Mouse (Mus musculus): ENCODE measurements around the gene Gm16429. TPM values are rescaled to one million over a fixed set of nuclear protein-coding genes. Genes with fewer than 3 reads are reported as not detected.
"Not testable (repeated sequence)": the region's sequence is repeated elsewhere in the genome, so short reads cannot be mapped to it uniquely, and the experiment has no call there.

Gm16429 gene
- total RNA-seq (2021) (not detected), polyA plus RNA-seq (2012; rRNA removed) (not detected in 2 replicates)
- long read RNA-seq, result 0 reads

GRCm38 (mm10) chr5:93928952-93929351 lies at the start of gene Gm16429:
Gene Gm16429 (minus strand): TSS chr5:93929052.
- H3K27me3 ChIP-seq (ENCODE audit: control insufficient read depth, insufficient read depth, low read length); H3K4me3 ChIP-seq; H3K9ac ChIP-seq (ENCODE audit: low read depth, low read length); H3K27ac ChIP-seq; H3K36me3 ChIP-seq (ENCODE audit: control insufficient read depth, insufficient read depth, low read length); H3K79me2 ChIP-seq (replicated peaks; ENCODE audit: control insufficient read depth, insufficient read depth, low read length); H3K4me1 ChIP-seq (ENCODE audit: control insufficient read depth, insufficient read depth, low read length); DNase-seq; intact Hi-C loops (cut with DNase I): not testable (repeated sequence)
- WGBS, result no CpG with 5 or more reads among the region's 1 CpGs

Other genes starting within 250 kb of the Gm16429 start
- gene Gm7792, start 85.3 kb downstream of the Gm16429 start, total RNA-seq (2021), result not detected
- not detected in 2 replicates for gene Gm7792, start 85.3 kb downstream of the Gm16429 start, polyA plus RNA-seq (2012; rRNA removed)
- gene BC061212, start 141.5 kb upstream of the Gm16429 start, total RNA-seq (2021), result not detected
- not detected in 2 replicates for gene BC061212, start 141.5 kb upstream of the Gm16429 start, polyA plus RNA-seq (2012; rRNA removed)
- not detected for gene Gm6351, start 147.3 kb upstream of the Gm16429 start, total RNA-seq (2021)
- not detected in 2 replicates for gene Gm6351, start 147.3 kb upstream of the Gm16429 start, polyA plus RNA-seq (2012; rRNA removed)